Mouse (Mus musculus): Measurements from ENCODE around the gene Mfsd6l. TPM values are rescaled to one million over a fixed set of nuclear protein-coding genes. Genes with fewer than 3 reads are reported as not detected.

Gene Mfsd6l
- total and polyA plus RNA-seq, 2 experiments from 2014 or later = 0.08 TPM; not detected in 1

- H3K27me3 ChIP-seq (ENCODE audit: control insufficient read depth, insufficient read depth, low read length) = no peaks in the 10 kb centered on the region
- H3K9ac ChIP-seq (replicated peaks; ENCODE audit: low read depth, low read length) = no peak overlapping the region
- no peak overlapping the region for H3K27ac ChIP-seq (ENCODE audit: low read depth)
- TF ChIP-seq CTCF (IDR thresholded peaks at IDR 0.05; ENCODE audit: low read depth) = peak; percentile 71
- no peak for TF ChIP-seq EP300 (IDR thresholded peaks at IDR 0.05; ENCODE audit: low read depth)
- 33% methylated on average over 16 of the region's 16 CpGs for WGBS
- no peaks in the 10 kb centered on the region for H3K9me3 ChIP-seq (replicated peaks; ENCODE audit: control insufficient read depth, low read length)
- no peaks in the 10 kb centered on the region for H3K4me1 ChIP-seq (ENCODE audit: control insufficient read depth, insufficient read depth)
- DNase-seq (ENCODE audit: low spot score) (peak; percentile 73), ATAC-seq (ENCODE audit: insufficient read depth, low read depth) (peak; percentile 72)
- H3K36me3 ChIP-seq (replicated peaks; ENCODE audit: control insufficient read depth, insufficient read depth, low read length) = 0 out of 2 replicates have a peak, but pooled peaks cover 4% of the 10 kb centered on the region
- H3K4me2 ChIP-seq (ENCODE audit: low read depth, low read length) = no peak overlapping the region
- no peak overlapping the region for H3K4me3 ChIP-seq (ENCODE audit: low read depth, low read length)
These were observed 24.8 kb upstream of the Mfsd6l start for GRCm38 (mm10) chr11:68531066-68531806.

GRCm38 (mm10) chr11:68531941-68532535 lies 23.9 kb upstream of the Mfsd6l start:
- no peaks in the 10 kb centered on the region for H3K4me1 ChIP-seq (ENCODE audit: control insufficient read depth, insufficient read depth)
- TF ChIP-seq CTCF (IDR thresholded peaks at IDR 0.05; ENCODE audit: low read depth) (no peak), EP300 (IDR thresholded peaks at IDR 0.05; ENCODE audit: low read depth) (no peak)
- ATAC-seq (ENCODE audit: insufficient read depth, low read depth) (no peak), DNase-seq (ENCODE audit: low spot score) (no peak)
- H3K9me3 ChIP-seq (replicated peaks; ENCODE audit: control insufficient read depth, low read length) = no peaks in the 10 kb centered on the region
- H3K9ac ChIP-seq (replicated peaks; ENCODE audit: low read depth, low read length) = no peak overlapping the region
- no peak overlapping the region for H3K4me2 ChIP-seq (ENCODE audit: low read depth, low read length)
- H3K27me3 ChIP-seq (ENCODE audit: control insufficient read depth, insufficient read depth, low read length) = no peaks in the 10 kb centered on the region
- H3K27ac ChIP-seq (ENCODE audit: low read depth) = no peak overlapping the region
- H3K4me3 ChIP-seq (ENCODE audit: low read depth, low read length) = no peak overlapping the region
- WGBS = 36% methylated on average over 11 of the region's 11 CpGs
- H3K36me3 ChIP-seq (replicated peaks; ENCODE audit: control insufficient read depth, insufficient read depth, low read length) = 0 out of 2 replicates have a peak, but pooled peaks cover 4% of the 10 kb centered on the region

- ATAC-seq (ENCODE audit: insufficient read depth, low read depth) (no peak), DNase-seq (ENCODE audit: low spot score) (no peak)
- H3K4me3 ChIP-seq (ENCODE audit: low read depth, low read length) = no peak overlapping the region
- 56% methylated on average over 5 of the region's 5 CpGs for WGBS
- no peaks in the 10 kb centered on the region for H3K4me1 ChIP-seq (ENCODE audit: control insufficient read depth, insufficient read depth)
- TF ChIP-seq EP300 (IDR thresholded peaks at IDR 0.05; ENCODE audit: low read depth) = no peak
- no peak for TF ChIP-seq CTCF (IDR thresholded peaks at IDR 0.05; ENCODE audit: low read depth)
- H3K4me2 ChIP-seq (ENCODE audit: low read depth, low read length) = no peak overlapping the region
- no peaks in the 10 kb centered on the region for H3K27me3 ChIP-seq (ENCODE audit: control insufficient read depth, insufficient read depth, low read length)
- no peak overlapping the region for H3K27ac ChIP-seq (ENCODE audit: low read depth)
- H3K36me3 ChIP-seq (replicated peaks; ENCODE audit: control insufficient read depth, insufficient read depth, low read length) = 0 out of 2 replicates have a peak, but pooled peaks cover 4% of the 10 kb centered on the region
- H3K9ac ChIP-seq (replicated peaks; ENCODE audit: low read depth, low read length) = no peak overlapping the region
- no peaks in the 10 kb centered on the region for H3K9me3 ChIP-seq (replicated peaks; ENCODE audit: control insufficient read depth, low read length)
These were observed 23.2 kb upstream of the Mfsd6l start for GRCm38 (mm10) chr11:68532773-68533172.

GRCm38 (mm10) chr11:68533971-68534475 lies 22.0 kb upstream of the Mfsd6l start:
- Histone ChIP-seq H3K27me3 (ENCODE audit: control insufficient read depth, insufficient read depth, low read length) (no peaks in the 10 kb centered on the region), H3K4me1 (ENCODE audit: control insufficient read depth, insufficient read depth) (no peaks in the 10 kb centered on the region), H3K9ac (replicated peaks; ENCODE audit: low read depth, low read length) (no peak overlapping the region), H3K36me3 (replicated peaks; ENCODE audit: control insufficient read depth, insufficient read depth, low read length) (0 out of 2 replicates have a peak, but pooled peaks cover 4% of the 10 kb centered on the region), H3K4me3 (ENCODE audit: low read depth, low read length) (no peak overlapping the region), H3K9me3 (replicated peaks; ENCODE audit: control insufficient read depth, low read length) (no peaks in the 10 kb centered on the region), H3K27ac (ENCODE audit: low read depth) (no peak overlapping the region), H3K4me2 (ENCODE audit: low read depth, low read length) (no peak overlapping the region)
- ATAC-seq (ENCODE audit: insufficient read depth, low read depth) = no peak
- 86% methylated on average over 6 of the region's 6 CpGs for WGBS
- TF ChIP-seq EP300 (IDR thresholded peaks at IDR 0.05; ENCODE audit: low read depth) (no peak), CTCF (IDR thresholded peaks at IDR 0.05; ENCODE audit: low read depth) (no peak)
- DNase-seq (ENCODE audit: low spot score) = no peak

GRCm38 (mm10) chr11:68536026-68536425 lies 20.0 kb upstream of the Mfsd6l start:
- Histone ChIP-seq H3K9ac (replicated peaks; ENCODE audit: low read depth, low read length) (no peak overlapping the region), H3K4me2 (ENCODE audit: low read depth, low read length) (no peak overlapping the region), H3K36me3 (replicated peaks; ENCODE audit: control insufficient read depth, insufficient read depth, low read length) (0 out of 2 replicates have a peak, but pooled peaks cover 4% of the 10 kb centered on the region), H3K27me3 (ENCODE audit: control insufficient read depth, insufficient read depth, low read length) (no peaks in the 10 kb centered on the region), H3K4me1 (ENCODE audit: control insufficient read depth, insufficient read depth) (no peaks in the 10 kb centered on the region), H3K9me3 (replicated peaks; ENCODE audit: control insufficient read depth, low read length) (no peaks in the 10 kb centered on the region), H3K4me3 (ENCODE audit: low read depth, low read length) (no peak overlapping the region), H3K27ac (ENCODE audit: low read depth) (no peak overlapping the region)
- no peak for ATAC-seq (ENCODE audit: insufficient read depth, low read depth)
- no peak for DNase-seq (ENCODE audit: low spot score)
- 31% methylated on average over 4 of the region's 4 CpGs for WGBS
- TF ChIP-seq EP300 (IDR thresholded peaks at IDR 0.05; ENCODE audit: low read depth) (no peak), CTCF (IDR thresholded peaks at IDR 0.05; ENCODE audit: low read depth) (no peak)

Measured in heart, postnatal 0 days (tissue).